Comparison of ENCODE assay signal across 8 mouse cellular contexts in genomic region chrX:56791268-56791667, GRCm38 (mm10). TPM values are rescaled to one million over a fixed set of nuclear protein-coding genes. Genes with fewer than 3 reads are reported as not detected.
DNase-seq lines count a peak whose midpoint lies in the region; ATAC-seq and TF ChIP-seq lines count a peak whose summit lies in the region.

No protein-coding gene starts in this region.

- DNase-seq in thymus, adult 2 months: peak; percentile 11
- no peak for DNase-seq in thymus, adult 18-20 months
- peak; percentile 22 to 46 for DNase-seq in cerebellum, postnatal 4 days (ENCODE audit: low spot score in 2 of 2)
- peak; percentile 55 for DNase-seq in gastrocnemius, postnatal 14 days
- peak; percentile 76 for DNase-seq in kidney, postnatal 10 days
- DNase-seq in liver, embryonic 14.5 days (ENCODE audit: low read depth in 3 of 3, low spot score in 3 of 3): peak; percentile 6 to 17 (median 9)
- peak; percentile 24 for DNase-seq in urinary bladder, adult 2 months (ENCODE audit: low spot score)

- no peak for ATAC-seq in liver, embryonic 14.5 days (ENCODE audit: insufficient read depth)
- ATAC-seq in neural tube, embryonic 15.5 days (ENCODE audit: low FRiP score): peak; percentile 70; the same call in 1 of the 2 replicates

- no peaks in the 10 kb centered on the region for H3K36me3 ChIP-seq in thymus, adult 2 months (ENCODE audit: control insufficient read depth, insufficient read depth, low read length)
- no peaks in the 10 kb centered on the region for H3K36me3 ChIP-seq in liver, embryonic 14.5 days (replicated peaks; ENCODE audit: control insufficient read depth, insufficient read depth, low read depth)
- H3K36me3 ChIP-seq in neural tube, embryonic 15.5 days: peaks cover 11% of the 10 kb centered on the region

- intact Hi-C loops in gastrocnemius, postnatal 14 days (cut with DNase I; ENCODE audit: low total_unique reads): loop anchor here (2.0 kb wide), 1 partner anchor 36 kb away; no protein-coding TSS in a partner anchor

- no peaks in the 10 kb centered on the region for H3K27me3 ChIP-seq in thymus, adult 2 months (ENCODE audit: control insufficient read depth, insufficient read depth, low read length)
- H3K27me3 ChIP-seq in liver, embryonic 14.5 days (ENCODE audit: control insufficient read depth, insufficient read depth, low read length): no peaks in the 10 kb centered on the region
- H3K27me3 ChIP-seq in neural tube, embryonic 15.5 days (replicated peaks): no peaks in the 10 kb centered on the region

- 47% methylated on average over 15 of the region's 15 CpGs for WGBS in thymus, adult 2 months
- 50% methylated on average over 15 of the region's 15 CpGs for WGBS in liver, embryonic 14.5 days (ENCODE audit: insufficient replicate concordance)
- WGBS in neural tube, embryonic 15.5 days: 49% methylated on average over 15 of the region's 15 CpGs

- no peaks in the 10 kb centered on the region for H3K4me1 ChIP-seq in thymus, adult 2 months (replicated peaks; ENCODE audit: control insufficient read depth, insufficient read depth, low read length)
- no peaks in the 10 kb centered on the region for H3K4me1 ChIP-seq in liver, embryonic 14.5 days (replicated peaks; ENCODE audit: control insufficient read depth in 2 of 2, insufficient read depth in 2 of 2, low read length in 1 of 2)
- no peaks in the 10 kb centered on the region for H3K4me1 ChIP-seq in neural tube, embryonic 15.5 days

- H3K4me3 ChIP-seq in thymus, adult 2 months (ENCODE audit: control insufficient read depth, insufficient read depth, low read length): no peak overlapping the region
- H3K4me3 ChIP-seq in liver, embryonic 14.5 days (ENCODE audit: insufficient read depth in 1 of 2, low read depth in 2 of 2, low read length in 2 of 2): no peak overlapping the region
- no peak overlapping the region for H3K4me3 ChIP-seq in neural tube, embryonic 15.5 days (replicated peaks)

- no peak for TF ChIP-seq CTCF in thymus, adult 2 months (IDR thresholded peaks at IDR 0.05; ENCODE audit: borderline replicate concordance, control insufficient read depth, extremely low read depth, insufficient read depth, low read length, poor library complexity)
- TF ChIP-seq CTCF in liver, embryonic 14.5 days (IDR thresholded peaks at IDR 0.05; ENCODE audit: low read depth): peak; percentile 63

- no peak overlapping the region for H3K27ac ChIP-seq in thymus, adult 2 months (ENCODE audit: control insufficient read depth, insufficient read depth, low read length)
- H3K27ac ChIP-seq in liver, embryonic 14.5 days: no peak overlapping the region
- no peak overlapping the region for H3K27ac ChIP-seq in neural tube, embryonic 15.5 days (replicated peaks)

- no peak overlapping the region for H3K9ac ChIP-seq in liver, embryonic 14.5 days (replicated peaks)
- H3K9ac ChIP-seq in neural tube, embryonic 15.5 days (replicated peaks): no peak overlapping the region

- no peaks in the 10 kb centered on the region for H3K9me3 ChIP-seq in liver, embryonic 14.5 days (ENCODE audit: control insufficient read depth, low read length)
- H3K9me3 ChIP-seq in neural tube, embryonic 15.5 days (replicated peaks): no peaks in the 10 kb centered on the region

- TF ChIP-seq POLR2A in thymus, adult 2 months (IDR thresholded peaks at IDR 0.05; ENCODE audit: control insufficient read depth, extremely low read depth, insufficient read depth, low read length, poor library complexity): no peak

- no peak overlapping the region for H3K4me2 ChIP-seq in liver, embryonic 14.5 days (ENCODE audit: low read depth)
- H3K4me2 ChIP-seq in neural tube, embryonic 15.5 days: no peak overlapping the region

- no peak for TF ChIP-seq EP300 in liver, embryonic 14.5 days (IDR thresholded peaks at IDR 0.05; ENCODE audit: low read depth)

RNA-seq across cellular contexts. Expression of gene Map7d3, which starts 30.9 kb away (rescaled TPM):
- polyA plus RNA-seq in thymus, adult 2 months (2012; rRNA removed): 0.08 TPM in 1 of 2 replicates, not detected in the other
- total RNA-seq in gastrocnemius, postnatal 14 days (2021): under 1 TPM; 0.55 to 0.66 TPM
- 0.02 and 0.15 TPM in 2 replicates for polyA plus RNA-seq in liver, embryonic 14.5 days (2012; rRNA removed)
- polyA plus RNA-seq in liver, embryonic 14.5 days (2014; fragmentation: Nextera tagmentation; extraction: Ambion mirVana): 0.13 and 0.53 TPM in 2 replicates
- 0.52 and 0.63 TPM in 2 replicates for polyA plus RNA-seq in neural tube, embryonic 15.5 days (2015; fragmentation: Nextera tagmentation; extraction: Ambion mirVana)
- polyA plus RNA-seq in urinary bladder, adult 2 months (2012; rRNA removed): 0.37 and 0.55 TPM in 2 replicates

RNA-seq across cellular contexts. Expression of gene Fhl1, which starts 59.7 kb away (rescaled TPM):
- 11.5 and 20.6 TPM in 2 replicates for polyA plus RNA-seq in thymus, adult 2 months (2012; rRNA removed)
- total RNA-seq in gastrocnemius, postnatal 14 days (2021): 1,000 to 10,000 TPM; 1,001 to 1,517 TPM
- polyA plus RNA-seq in liver, embryonic 14.5 days (2012; rRNA removed): 6.5 and 8.1 TPM in 2 replicates
- polyA plus RNA-seq in liver, embryonic 14.5 days (2014; fragmentation: Nextera tagmentation; extraction: Ambion mirVana): 11.2 and 11.3 TPM in 2 replicates
- polyA plus RNA-seq in neural tube, embryonic 15.5 days (2015; fragmentation: Nextera tagmentation; extraction: Ambion mirVana): 189 and 222 TPM in 2 replicates
- polyA plus RNA-seq in urinary bladder, adult 2 months (2012; rRNA removed): 1,303 and 1,694 TPM in 2 replicates

Comparison
In these comparisons a context has a peak if more than half of its experiments do, and no peak if none do; other contexts are left out.
1. DNase-seq: peak in thymus, adult 2 months (single experiment), cerebellum, postnatal 4 days (2 of 2), gastrocnemius, postnatal 14 days (single experiment), kidney, postnatal 10 days (single experiment), liver, embryonic 14.5 days (3 of 3) and urinary bladder, adult 2 months (single experiment); none in thymus, adult 18-20 months (0 of 2).